In genomic region chr10:28523992-28524735, GRCm38 (mm10) we compare ENCODE assay signal across 9 mouse cellular contexts.
DNase-seq lines count a peak whose midpoint lies in the region; ATAC-seq and TF ChIP-seq lines count a peak whose summit lies in the region.
"Had no signal": no experiment of that assay in that cellular context is flagged by ENCODE, and none has a peak within 500 bp of the region (broad histone marks: within the 10 kb centered on the region; RNA-seq: fewer than 3 reads in every experiment).

No protein-coding gene starts in this region.

- WGBS in heart, embryonic 11.5 days (ENCODE audit: insufficient replicate concordance), result 57% methylated on average over 14 of the region's 14 CpGs

- TF ChIP-seq POLR2A in brain, embryonic 14.5 days (IDR thresholded peaks at IDR 0.05; ENCODE audit: borderline replicate concordance, extremely low read depth, insufficient read depth, insufficient read length, poor library complexity, severe bottlenecking), result no peak

- no peak for TF ChIP-seq CTCF in left cerebral cortex, adult 2 months (IDR thresholded peaks at IDR 0.05)
- TF ChIP-seq CTCF in brain, embryonic 14.5 days (IDR thresholded peaks at IDR 0.05; ENCODE audit: borderline replicate concordance, extremely low read depth, insufficient read depth, insufficient read length), result no peak

- intact Hi-C loops in left cerebral cortex, adult 2 months (cut with DNase I), result no loop called here

- H3K36me3 ChIP-seq in heart, embryonic 11.5 days (ENCODE audit: control insufficient read depth, insufficient read depth, low read length), result no peaks in the 10 kb centered on the region
- H3K36me3 ChIP-seq: G1E had no signal

- no peak for ATAC-seq in heart, embryonic 11.5 days (replicated peaks; ENCODE audit: insufficient number of reproducible peaks, low FRiP score, low TSS enrichment)
- no peak for ATAC-seq in cerebellum, adult (ENCODE audit: insufficient number of reproducible peaks, low FRiP score, low TSS enrichment)

- no peaks in the 10 kb centered on the region for H3K9me3 ChIP-seq in heart, embryonic 11.5 days (replicated peaks; ENCODE audit: control insufficient read depth, low read length)
- H3K9me3 ChIP-seq: G1E had no signal

- DNase-seq in left cerebral cortex, adult 2 months (ENCODE audit: extremely low spot score in 1 of 2, low spot score in 2 of 2), result no peak
- no peak for DNase-seq in left cerebral cortex, adult 18-20 months (ENCODE audit: low spot score in 2 of 2)
- peak; percentile 58 for DNase-seq in brain, embryonic 14.5 days (ENCODE audit: low read depth)
- peak; percentile 8 to 13 for DNase-seq in kidney, postnatal 4 days
- no peak for DNase-seq in retina, postnatal 1 day
- DNase-seq in frontal cortex, postnatal 14 days (ENCODE audit: low spot score in 2 of 2), result no peak

- H3K9ac ChIP-seq in heart, embryonic 11.5 days (ENCODE audit: low read depth, low read length), result no peak overlapping the region

- peak overlapping the region; percentile 44; the same call in 1 of the 2 replicates for H3K27ac ChIP-seq in left cerebral cortex, adult 2 months
- peak overlapping the region; percentile 57; the same call in 1 of the 2 replicates for H3K27ac ChIP-seq in heart, embryonic 11.5 days (ENCODE audit: low read depth, low read length)

- H3K4me1 ChIP-seq in heart, embryonic 11.5 days (ENCODE audit: control insufficient read depth, insufficient read depth, low read length), result peaks cover 5% of the 10 kb centered on the region

- H3K27me3 ChIP-seq in heart, embryonic 11.5 days (ENCODE audit: control insufficient read depth, insufficient read depth, low read length), result no peaks in the 10 kb centered on the region

- H3K4me2 ChIP-seq in heart, embryonic 11.5 days, result no peak overlapping the region; the same call in 1 of the 2 replicates

- no peak overlapping the region for H3K4me3 ChIP-seq in left cerebral cortex, adult 2 months
- no peak overlapping the region for H3K4me3 ChIP-seq in heart, embryonic 11.5 days (ENCODE audit: low read depth, low read length)

Comparison
In these comparisons a context has a peak if more than half of its experiments do, and no peak if none do; other contexts are left out.
1. DNase-seq: peak in brain, embryonic 14.5 days (single experiment) and kidney, postnatal 4 days (2 of 2); none in left cerebral cortex, adult 2 months (0 of 2), left cerebral cortex, adult 18-20 months (0 of 2), retina, postnatal 1 day (single experiment) and frontal cortex, postnatal 14 days (0 of 2).